Mouse (Mus musculus) left cerebral cortex, adult 11 months (tissue): Measurements from ENCODE around the gene Retreg1.

Experiments
- DNase-seq: peaks from one replicate; pipeline ENCODE4 v3.0.0; 2022; ENCODE audit warnings: low spot score

The Retreg1 gene

GRCm38 (mm10) chr15:26008621-26009020, 165.6 kb downstream of the Retreg1 start:
- DNase-seq = no peak

- DNase-seq = no peak
Measured at GRCm38 (mm10) chr15:26012891-26013290, 169.9 kb downstream of the Retreg1 start.

GRCm38 (mm10) chr15:26015979-26016665, 173.1 kb downstream of the Retreg1 start:
- DNase-seq = no peak

GRCm38 (mm10) chr15:26021721-26022120, 178.7 kb downstream of the Retreg1 start:
- no peak for DNase-seq

- DNase-seq = no peak
Measured at GRCm38 (mm10) chr15:26022636-26023035, 179.7 kb downstream of the Retreg1 start.
